Mouse (Mus musculus) lung, postnatal 25 days (tissue): ENCODE measurements around the gene Slc7a15.
A peak's percentile ranks its signal among the peaks of the same experiment; 100 is the strongest.
"Not testable (repeated sequence)": the region's sequence is repeated elsewhere in the genome, so short reads cannot be mapped to it uniquely, and the experiment has no call there.

ENCODE experiments used
- DNase-seq: peaks from one replicate; pipeline ENCODE4 v3.0.0; 2022; ENCODE audit warnings: low spot score

Slc7a15 gene

DNA sequence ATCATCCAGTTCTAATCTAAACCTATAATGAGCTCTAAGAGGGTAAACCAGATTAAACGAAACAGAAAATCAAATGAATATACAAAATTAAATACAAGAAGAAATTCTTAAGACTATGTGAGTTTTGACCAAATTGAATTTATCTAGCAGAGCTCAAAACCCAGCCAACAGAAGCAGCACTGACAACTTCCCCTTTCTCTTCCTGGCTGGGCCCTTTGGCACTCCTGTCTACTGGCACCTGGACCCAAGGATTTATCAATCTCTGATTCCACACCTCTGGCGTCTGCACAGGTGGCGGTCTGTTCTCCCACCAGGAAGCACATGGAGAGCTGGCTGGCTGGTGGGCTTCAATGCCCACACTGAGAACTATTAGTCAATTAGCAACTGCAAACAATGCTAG, 39.0 kb downstream of the Slc7a15 start:
- DNase-seq = not testable (repeated sequence)

DNA sequence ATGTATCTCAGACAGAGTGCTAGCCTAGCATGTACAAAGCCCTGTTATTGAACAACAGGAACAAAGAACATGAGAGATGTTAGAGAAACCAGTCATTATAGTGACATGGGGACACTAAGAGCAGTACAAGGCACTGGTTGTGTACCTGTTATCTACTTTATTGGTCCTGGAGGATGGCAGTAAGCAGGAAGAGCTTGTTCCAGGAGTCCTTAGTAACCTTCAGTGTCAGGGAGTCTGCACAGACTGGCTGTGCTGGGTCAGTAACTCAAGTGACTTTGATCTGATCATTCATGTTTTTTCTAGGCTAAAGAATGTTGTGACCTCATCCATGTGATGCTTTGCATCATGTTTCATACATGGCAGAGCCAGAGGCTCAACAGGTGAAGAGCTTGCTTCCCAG, 42.7 kb downstream of the Slc7a15 start:
- no peak for DNase-seq

DNA sequence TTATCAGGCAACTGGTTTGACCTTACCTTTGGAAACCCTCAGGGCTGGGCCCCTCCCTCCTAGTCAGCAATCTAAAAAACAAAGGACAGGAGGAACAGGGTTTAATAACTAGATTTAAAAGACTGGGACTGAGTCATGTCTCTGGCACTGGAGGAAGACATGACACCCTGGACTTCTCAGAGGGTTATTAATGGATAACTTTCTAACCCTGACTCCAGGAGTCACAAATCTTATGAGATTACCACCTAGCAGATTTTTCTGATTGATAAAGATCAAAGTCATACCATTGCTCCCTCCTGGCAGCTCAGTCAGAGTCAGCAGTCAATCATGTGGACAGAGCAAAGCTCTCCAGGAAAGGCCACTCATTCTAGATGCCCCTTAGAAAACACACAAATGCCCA, 43.4 kb downstream of the Slc7a15 start:
- no peak for DNase-seq

DNA sequence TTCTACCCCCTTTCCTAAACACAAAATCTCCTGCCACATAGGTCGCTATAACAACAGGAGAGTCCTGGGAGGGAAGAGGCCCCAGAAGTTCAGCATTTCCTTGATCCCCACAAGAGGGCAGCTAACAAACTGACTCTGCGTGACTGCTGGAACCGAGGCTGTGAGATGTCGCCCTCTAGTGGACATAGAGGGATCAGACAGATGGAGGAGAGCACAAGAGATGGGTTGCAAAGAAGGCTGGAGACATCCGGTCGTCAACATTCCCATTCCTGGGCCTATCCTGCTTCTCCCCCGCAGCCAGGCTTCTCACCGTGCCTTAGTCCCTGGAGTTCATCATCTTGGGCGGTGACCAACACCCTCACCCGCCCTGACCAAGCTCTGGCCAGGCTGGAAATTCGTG, 51.5 kb downstream of the Slc7a15 start:
- DNase-seq = peak; percentile 80

DNA sequence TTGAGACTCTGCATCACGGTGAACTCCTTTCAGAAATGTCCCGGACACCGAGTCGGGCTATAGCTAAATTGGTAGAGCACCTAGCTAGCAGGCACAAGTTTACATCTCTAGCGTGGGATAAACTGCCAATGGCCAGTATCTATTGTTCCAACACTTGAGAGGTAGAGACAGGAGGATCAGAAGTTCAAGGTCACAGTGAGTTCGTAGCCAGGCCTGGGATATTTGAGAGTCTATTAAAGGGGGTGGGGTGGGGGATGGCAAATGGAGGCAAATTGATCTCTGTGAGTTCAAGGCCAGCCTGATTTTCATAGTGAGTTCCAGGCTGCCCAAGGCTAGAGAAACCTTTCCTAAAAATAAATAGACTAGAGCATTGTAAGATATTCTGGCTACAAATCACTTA, 52.1 kb downstream of the Slc7a15 start:
- no peak for DNase-seq

DNA sequence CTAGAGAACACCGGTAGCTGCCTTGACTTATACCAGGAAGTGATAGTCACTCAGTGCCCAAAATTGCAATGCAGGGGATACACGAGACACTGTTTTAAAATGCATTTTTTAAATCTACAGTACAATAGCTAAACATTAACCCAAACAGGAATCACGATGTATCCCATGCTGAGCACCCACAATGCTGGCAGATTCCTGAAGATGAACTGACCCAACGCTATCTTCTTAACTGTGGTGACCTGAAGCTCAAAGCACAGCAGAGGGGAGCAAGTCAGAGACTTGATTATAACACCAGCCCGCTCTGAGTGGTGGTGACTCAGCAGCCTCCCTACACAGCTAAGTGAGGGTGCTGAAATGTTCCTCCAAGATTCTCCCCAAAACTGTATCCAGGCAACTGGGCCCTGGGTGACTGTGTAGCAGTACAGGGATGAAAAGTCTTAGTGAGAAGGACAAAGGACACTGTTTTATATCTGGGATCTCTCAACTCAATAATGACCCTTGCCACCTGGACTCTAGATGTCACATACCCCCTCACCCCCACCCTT, 53.7 kb downstream of the Slc7a15 start:
- DNase-seq = no peak

DNA sequence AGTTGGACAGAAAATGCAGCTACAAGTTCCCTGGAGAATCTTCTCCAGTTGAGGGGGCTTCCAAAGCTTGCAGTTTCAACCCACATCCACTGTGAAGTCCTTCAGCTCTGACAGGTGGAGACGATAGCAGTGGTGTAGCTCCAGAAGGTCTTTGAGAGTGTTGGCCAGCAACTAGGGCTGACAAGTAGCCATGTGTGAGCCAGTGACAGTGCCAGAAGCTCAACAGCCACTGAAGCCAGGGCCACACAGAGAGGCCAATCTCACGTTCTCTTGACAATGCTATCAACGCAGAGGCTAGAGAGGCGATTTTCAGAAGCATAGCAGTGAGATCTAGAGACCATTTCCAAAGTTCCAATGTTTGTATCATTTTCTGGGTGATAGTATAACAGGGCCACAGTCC, 56.5 kb downstream of the Slc7a15 start:
- no peak for DNase-seq

DNA sequence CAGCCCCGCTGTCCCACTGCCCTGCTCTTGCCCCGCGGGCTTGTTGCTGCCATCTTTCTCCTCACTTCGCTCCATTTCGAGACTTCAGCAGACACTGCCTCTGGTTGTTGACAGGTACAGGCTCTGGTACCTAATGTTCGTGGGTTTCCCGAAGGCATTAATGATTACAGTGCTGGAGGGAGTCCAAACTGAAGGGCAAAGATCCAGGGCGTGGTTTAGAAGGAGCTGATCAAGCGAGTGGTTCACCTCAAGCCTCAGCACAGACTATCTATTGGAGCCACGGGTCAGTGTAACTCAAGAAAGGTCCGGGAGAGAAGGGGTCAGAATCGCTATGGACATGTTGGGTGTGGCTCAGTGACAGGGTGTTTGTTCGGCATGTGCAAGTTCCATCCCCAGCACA, 59.4 kb downstream of the Slc7a15 start:
- no peak for DNase-seq

DNA sequence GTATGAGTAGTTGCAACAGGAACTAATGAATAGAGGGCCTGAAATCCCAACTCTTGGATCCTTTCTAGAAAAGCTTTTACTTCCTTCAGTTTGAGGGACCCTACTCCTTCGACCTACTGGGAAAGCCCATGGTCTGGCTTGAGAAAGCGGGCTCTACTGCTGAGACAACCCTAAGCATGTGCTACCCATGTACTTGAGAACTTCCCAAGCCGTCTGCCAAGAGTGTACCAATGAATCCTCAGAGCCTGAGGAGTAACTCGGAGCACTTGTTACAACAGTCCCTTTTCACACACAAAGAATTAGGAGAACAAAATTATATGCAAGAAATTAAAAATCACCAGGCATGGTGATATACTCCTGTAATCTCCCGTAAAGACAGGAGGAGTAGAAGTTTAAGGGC, 61.6 kb downstream of the Slc7a15 start:
- no peak for DNase-seq

DNA sequence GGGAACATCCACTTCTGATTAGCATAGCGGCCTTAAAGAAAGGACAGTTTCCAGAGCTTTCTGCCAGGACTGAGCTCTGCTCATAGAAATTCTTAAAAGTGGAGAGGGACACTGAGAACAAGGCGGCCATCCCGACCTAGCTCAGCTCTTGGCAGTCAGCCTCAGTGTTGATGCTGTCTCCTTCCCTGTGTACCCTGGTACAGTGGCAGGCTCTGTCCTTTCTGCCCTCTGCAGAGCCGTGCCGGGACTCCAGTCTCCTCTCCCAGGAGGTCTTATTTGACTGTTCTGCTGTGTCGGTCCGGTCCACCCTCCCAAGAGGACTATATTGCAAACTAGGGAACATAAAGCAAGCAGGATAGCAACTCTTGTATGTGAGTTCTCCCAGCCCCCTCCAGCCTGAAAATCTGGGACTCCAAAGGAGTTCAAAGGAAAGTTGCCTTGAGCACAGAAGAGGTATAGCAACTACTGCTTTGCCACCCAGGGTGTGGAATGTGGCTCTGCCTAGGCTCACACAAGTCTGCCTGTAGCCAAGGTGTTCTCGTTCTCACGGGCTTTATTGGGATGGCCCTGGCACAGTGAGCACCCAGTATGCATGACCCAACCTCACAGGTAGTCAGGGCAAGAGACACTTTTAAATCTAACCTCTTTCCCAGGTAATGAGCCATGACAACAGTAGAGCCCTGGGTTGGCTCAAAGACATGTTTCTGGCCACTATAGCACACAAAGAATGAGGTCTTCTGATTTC, 62.5 kb downstream of the Slc7a15 start:
- DNase-seq = no peak

DNA sequence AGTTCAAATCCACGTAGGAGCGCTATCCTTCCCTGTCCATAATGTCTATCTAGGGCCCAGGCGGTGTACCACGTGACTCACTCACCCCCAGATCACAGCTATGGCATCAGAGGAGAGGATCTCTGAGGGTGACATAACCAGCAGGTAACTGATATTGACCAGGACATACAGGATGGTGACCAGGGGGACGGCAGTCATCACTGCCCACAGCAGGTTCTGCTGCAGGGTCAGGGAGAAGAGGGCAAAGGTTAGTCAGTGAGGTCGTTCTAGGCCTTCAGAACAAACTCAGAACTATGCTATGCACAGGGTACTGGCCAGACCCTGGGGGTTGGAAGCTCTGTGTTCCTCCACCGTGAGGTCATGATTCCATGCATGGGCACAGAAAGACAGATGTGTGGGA, 63.3 kb downstream of the Slc7a15 start:
- DNase-seq = no peak

DNA sequence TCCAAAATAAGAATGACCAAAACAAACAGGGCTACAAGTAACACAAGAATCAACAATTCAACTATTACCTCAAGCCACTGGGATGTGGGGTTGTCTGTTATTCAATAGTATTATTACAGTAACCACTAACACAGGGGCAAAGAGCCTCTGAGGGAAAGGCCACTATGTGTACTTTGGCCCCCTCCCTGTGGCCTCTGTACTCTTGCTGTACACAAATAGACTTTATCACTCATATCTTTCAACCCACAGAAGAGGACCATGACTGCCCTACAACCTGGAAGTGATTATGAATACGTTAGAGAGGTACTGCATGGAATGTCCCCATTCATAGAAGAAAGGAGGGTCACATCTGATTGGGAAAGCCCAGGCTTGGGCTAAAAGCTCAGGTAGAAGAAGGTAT, 64.0 kb downstream of the Slc7a15 start:
- no peak for DNase-seq

DNA sequence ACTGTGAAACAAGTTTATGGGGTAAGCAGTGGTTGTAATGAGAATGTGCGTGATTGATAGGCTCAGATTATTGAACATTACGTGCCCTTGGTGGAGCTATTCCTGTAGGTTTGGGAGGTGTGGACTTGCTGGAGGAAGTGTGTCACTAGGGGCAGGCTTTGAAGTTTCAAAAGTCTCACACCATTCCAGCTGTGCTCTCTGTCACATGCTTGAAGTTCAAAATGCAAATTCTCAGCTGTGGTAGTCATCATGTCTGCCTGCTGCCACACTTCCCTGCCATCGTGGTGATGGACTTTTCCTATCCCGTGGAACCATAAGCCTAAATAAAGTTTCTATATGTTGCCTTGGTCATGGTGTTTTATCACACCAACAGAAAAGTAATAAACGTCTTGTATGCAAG, 71.1 kb downstream of the Slc7a15 start:
- no peak for DNase-seq

DNA sequence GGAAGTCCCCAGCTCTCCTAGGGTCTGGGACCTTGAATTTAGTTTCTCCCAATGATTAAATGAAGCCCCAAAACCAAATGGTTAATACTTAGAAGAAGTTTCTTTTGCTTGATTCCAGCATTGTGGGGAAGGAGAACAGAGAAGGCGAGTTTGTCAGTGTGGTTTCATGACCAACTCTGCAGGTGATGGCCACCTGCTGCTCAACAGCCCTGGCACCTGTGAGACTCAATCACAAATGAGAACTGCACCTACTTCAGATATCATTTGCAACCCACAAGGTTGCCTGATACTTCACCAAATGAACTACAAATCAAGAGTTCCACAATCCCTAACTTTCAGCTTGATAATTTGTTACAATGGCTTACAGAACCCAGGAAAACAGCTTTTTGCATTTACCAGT, 71.7 kb downstream of the Slc7a15 start:
- no peak for DNase-seq

DNA sequence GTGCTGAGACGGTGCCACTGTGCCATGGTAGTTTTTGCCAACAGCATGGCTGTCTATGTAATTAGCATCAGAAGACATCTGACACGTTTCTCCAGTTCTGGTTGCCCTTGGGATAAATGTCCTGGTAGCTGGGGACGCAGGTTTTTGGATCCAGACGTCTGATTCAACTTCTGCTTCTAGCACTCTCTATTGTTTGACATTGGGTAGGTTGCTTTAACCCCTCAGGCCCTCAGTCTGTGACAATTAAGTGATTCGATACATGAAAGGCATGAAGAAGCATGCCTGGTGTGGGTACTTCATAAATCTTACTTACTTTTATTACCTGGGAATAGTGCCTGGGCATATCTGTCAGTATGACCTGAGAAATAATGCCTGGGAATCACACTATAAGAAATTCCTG, 74.8 kb downstream of the Slc7a15 start:
- no peak for DNase-seq

DNA sequence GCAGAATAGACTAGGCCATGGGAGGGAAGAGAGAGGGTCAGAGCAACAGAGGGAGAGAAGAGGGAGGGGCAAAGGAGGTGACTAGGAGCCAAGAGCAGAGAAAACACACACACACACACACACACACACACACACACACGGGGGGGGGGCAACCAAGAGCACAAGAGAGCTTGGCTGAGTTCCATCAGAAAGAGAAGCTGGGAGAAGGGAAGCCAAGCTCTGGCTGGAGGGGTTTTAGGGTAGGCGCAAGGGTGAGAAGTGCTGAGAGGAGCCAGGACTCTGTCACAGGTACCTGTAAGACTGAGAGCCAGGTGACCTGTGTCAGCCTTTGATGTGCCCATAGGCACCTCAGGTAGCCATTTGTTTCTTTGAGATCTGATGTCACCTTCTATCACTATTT, 76.2 kb downstream of the Slc7a15 start:
- no peak for DNase-seq

DNA sequence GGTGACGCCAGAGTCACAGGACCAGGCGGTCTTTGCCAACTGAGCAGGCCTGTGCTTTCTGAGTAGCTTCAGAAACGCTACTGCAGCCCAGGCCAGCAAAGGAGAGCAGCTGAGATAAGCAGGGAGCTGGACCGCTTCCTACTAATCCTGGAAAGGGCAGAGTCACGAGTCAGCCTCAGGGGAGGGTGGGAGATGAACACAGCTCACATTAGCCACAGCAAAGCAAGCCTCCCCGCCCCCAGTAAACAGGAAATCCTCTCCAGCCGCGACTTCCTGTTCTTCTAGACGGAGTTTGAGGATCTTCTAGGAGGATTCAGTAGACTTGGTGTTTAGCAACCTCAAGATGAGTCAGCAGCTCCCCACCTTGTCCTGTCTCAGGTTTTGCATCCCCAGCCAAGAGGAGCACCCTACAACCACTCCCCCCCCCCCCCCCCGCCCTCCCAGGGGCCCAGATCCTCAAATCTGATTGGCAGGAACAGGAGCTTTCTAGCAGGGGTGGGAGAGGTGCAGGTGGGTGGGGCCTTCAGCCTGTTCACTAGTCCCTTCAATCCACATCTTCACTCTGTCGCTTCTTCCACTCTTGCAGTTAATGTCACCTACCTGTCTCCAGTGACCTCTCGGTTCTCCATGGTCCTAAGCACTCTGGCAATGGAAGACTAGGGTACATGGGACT, 77.4 kb downstream of the Slc7a15 start:
- DNase-seq = peak; percentile 82

DNA sequence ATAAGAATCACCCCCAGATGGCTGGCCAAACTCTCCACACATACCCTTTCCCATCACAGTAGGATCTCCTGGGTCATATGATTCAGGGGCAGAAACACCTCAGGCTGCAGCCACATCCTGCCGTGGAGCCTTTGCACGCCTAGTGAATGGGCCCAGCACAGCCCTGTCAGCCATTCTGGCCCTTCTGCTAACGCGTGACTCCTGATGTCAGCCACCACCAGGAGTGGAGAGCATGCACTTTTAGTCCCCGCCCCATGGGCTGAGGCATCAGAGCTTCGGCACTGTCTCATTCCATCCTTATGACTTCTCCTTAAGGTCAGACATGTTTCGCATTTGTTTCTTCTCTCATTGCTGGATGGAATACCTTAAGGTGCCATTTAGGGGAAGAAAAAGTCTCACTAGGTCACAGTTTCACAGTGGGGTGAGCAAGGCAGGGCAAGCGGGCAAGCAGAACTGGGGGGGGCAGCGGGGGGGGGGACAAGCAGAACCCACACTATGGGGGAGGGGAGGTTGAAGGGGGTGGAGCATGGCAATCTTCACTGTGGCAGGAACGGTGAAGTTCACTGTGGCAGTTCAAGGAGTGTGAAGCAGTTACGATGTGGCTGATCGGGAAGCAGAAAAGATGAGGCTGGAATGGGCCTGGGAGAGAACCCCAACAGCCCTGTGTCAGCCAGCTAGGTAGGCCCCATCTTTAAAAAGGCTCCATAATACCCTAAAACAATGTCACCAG, 79.3 kb downstream of the Slc7a15 start:
- DNase-seq = no peak

DNA sequence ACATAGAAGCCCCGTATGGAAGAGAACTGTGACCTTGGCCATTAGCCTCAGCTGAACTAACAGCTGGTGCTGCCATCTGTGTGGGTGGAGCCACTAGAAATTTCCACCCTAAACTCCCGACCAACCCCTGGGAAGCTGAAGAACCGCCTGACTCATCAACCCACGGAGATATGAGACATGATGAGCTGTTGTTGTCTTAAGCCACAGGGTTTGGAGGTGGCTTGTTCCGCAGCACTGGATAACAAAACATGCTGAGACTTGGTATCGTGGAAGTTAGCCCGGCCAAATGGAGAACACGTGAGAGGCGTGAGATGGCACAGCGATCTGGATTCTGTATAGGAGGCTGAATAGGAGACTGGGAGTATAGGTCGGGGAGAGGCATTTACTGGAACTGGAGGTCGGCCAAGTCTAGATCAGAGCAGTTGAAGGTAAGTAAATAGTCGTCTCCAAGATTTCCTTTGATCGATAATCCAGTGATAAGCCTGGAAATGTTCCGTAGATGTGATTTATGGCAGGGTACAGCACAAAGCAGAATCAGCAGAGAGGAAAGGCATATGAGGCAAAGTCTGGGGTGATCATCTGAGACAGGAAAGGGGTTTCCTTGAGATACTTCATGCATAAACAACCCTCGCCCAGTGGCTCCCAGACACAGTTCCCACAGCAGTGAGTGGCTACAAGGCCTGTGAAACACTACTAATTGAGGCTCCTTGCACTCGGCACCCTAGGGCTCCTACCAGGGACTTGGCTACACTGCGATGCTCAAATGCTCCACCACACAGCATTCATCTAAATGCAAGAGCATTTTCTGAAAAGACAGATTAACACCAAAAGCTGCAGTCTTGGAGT, 87.6 kb downstream of the Slc7a15 start:
- no peak for DNase-seq

DNA sequence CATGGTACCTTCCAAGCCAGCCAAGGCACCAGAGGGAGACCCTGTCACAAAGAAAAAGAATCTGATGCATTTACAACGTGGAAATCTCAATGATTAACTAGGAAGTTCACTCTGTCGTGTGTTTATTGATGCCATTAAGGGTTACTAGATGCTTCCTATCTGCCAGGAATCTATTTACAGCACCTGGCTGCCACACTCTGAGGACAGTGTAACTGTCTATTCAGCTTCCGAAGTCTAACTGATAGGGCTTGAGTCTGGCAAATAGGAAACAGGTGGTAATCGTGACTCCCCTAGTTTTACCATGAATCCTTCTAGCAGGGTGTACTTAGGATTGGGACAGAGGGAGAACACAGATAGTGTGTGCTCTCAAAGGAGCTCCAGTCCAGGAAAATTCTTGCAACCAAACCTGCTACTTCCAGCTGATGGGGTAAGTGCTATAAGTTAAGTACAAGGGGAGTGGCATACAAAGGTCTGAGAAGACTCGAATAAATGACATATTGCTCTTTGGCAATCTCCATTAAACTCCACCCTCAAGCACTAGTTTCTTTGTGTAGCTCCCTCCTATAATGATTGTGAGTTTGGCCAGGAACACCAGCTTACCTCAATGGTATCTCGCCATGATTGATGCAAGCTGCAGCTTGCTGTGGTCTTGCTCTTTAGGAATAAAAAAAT, 88.4 kb downstream of the Slc7a15 start:
- no peak for DNase-seq

DNA sequence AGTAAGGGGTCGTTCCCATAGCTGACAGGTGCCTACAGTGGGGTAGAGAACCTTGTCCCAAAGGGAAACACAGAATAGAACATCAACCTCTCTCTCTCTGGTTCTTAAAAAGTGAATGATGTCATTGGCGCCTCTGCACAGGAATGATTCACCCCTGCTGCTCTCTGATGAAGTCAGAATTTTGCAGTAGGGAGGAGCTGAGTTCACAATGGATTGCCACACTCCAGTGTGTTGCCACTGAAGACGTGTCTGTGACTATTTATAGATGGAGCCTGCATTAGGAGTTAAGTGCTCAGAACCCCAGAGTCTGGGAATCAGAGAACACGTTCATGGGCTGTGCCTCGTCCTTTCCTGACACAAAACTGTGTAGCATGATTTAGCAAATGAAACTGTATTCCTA, 89.2 kb downstream of the Slc7a15 start:
- DNase-seq = peak; percentile 66
